Mouse (Mus musculus) Patski (cell line): ENCODE data around the gene Gripap1. TPM values are rescaled to one million over a fixed set of nuclear protein-coding genes. Genes with fewer than 3 reads are reported as not detected.
A peak's percentile ranks its signal among the peaks of the same experiment; 100 is the strongest.

Experiments used
- ATAC-seq: fragments of 100-300 bp; one replicate; pipeline ENCODE4 v1.8.0; 2021
- CTCF ChIA-PET: fragments of 350-600 bp; sonication (Branson Sonifier 250); formaldehyde crosslinking; loops from one replicate; lab custom pipeline; 2022; ENCODE audit warnings: inconsistent platforms; lab: Charles Lee
- POLR2A ChIA-PET: fragments of 350-600 bp; sonication (Branson Sonifier 250); formaldehyde crosslinking; loops from one replicate; lab custom pipeline; 2022; ENCODE audit warnings: antibody characterized with exemption, inconsistent platforms; lab: Charles Lee
- DNase-seq: peaks from one replicate; pipeline ENCODE4 v3.0.0-alpha.2; 2011; ENCODE audit warnings: low read depth, low spot score
- H3K27me3 ChIP-seq: fragments of 371-371 bp; one replicate; pipeline ENCODE4 v1.5.1; 2021
- CTCF ChIP-seq: fragments of 100-300 bp; IDR thresholded peaks from one replicate; pipeline ENCODE4 v1.5.1; 2021
- in situ Hi-C: fragments of 300-500 bp; cut with MboI; formaldehyde crosslinking; loops from 3 replicates; pipeline ENCODE4 v1.11.1; 2018; ENCODE audit warnings: low pct_unique_long_range_greater_than_20kb, mixed read lengths
- polyA plus RNA-seq: library from polyadenylated mRNA; unstranded; gene quantifications from one replicate; pipeline ENCODE4 v1.2.3, GENCODE M21; 2021

The Gripap1 gene
- polyA plus RNA-seq, 1 experiment from 2014 or later: 63.2 TPM

DNA sequence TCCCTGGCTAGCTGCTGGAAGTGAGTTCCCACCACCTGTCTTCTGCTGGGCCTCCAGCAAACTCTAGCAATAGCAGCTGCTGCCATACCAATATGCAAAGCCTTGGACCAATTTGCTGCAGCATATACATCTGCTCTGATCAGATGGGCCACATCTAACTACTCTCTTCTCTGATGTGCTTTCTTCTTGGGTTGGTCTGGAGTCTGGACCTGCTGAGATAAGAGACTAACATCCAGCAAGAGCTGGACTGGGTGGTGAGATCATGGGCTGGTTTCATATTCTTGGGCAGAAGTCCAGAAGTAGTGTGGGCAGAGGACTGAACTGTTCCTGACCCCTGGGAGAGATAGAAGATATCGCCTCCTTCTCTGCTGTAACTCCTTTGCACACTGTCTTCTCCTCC, 47.6 kb downstream of the Gripap1 start:
- CTCF ChIA-PET: no interaction called here
- POLR2A ChIA-PET: no interaction called here
- H3K27me3 ChIP-seq: no peaks in the 10 kb centered on the region
- DNase-seq (no peak), ATAC-seq (no peak)
- no peak for TF ChIP-seq CTCF
- in situ Hi-C loops: no loop called here

DNA sequence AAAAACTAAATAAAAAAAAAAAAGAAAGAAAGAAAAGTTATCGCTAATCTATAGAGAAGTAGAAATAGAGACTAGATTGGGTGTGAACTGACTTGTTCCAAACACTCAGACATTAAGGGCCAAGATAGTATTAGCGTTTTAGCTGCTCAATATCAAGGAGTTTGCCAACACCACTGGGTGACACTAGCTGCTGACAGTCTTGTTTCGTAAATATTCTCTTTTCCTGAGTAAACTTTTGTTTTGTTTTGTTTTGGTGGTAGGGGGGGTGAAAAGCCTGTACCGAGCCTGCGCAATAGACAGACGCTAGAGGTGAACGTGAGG, 51.2 kb downstream of the Gripap1 start:
- ChIA-PET CTCF (no interaction called here), POLR2A (no interaction called here)
- TF ChIP-seq CTCF: no peak
- in situ Hi-C loops: no loop called here
- ATAC-seq: no peak
- H3K27me3 ChIP-seq: no peaks in the 10 kb centered on the region
- DNase-seq: no peak

DNA sequence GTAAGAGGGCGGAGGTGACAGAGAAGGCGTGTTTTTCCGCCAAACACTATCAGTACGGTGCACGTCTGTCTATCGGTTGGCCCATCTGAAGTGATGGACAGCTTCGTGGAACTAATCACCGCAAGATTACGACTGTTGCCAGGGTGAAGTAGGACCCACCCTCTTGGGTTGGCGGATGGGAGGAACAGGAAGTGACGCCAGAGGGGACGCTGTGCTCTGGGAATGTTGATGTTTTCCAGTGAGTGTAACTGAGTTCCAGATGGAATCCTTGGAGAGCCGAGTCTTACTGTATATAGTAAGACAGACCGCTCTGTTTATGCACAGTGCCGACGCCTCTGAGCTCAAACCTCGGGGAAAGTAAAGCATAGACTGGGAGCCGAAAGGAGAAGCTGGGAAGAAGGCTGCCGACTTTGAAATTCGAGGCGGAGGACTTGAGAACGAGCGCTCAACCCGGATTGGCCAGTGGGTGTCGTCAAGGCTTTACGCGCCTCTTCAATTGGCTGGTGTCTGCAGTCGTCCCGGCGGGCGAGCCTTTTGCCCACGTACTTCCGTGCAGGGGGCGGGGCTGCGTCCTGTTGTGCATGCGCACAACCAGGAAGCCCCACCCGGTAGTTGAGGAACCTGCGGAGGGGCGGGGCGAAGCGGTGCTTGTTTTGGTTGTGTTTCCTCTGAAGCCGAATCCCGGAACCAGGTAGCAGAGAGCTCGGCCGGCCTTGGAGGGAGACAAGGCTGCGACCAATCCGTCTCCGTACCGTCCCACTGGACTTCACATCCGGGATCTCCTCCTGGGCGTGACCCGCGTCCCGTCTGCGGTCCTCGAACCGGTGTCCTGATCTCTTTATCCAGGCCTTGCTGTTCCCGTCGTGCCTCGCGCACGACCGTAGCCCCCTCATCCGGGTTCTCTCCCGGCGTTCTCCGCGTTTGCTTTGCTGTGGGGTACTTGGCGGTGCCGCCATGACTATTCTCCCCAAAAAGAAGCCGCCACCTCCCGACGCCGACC, 51.9 kb downstream of the Gripap1 start, which contains the start of gene Otud5:
Gene Otud5, plus strand, starts transcription at position 202 of the 1,000 bp plus-strand sequence.
- ATAC-seq (peak; percentile 88), DNase-seq (peak; percentile 70)
- H3K27me3 ChIP-seq: no peaks in the 10 kb centered on the region
- in situ Hi-C loops: no loop called here
- POLR2A ChIA-PET: no interaction called here
- CTCF ChIA-PET: no interaction called here
- no peak for TF ChIP-seq CTCF

DNA sequence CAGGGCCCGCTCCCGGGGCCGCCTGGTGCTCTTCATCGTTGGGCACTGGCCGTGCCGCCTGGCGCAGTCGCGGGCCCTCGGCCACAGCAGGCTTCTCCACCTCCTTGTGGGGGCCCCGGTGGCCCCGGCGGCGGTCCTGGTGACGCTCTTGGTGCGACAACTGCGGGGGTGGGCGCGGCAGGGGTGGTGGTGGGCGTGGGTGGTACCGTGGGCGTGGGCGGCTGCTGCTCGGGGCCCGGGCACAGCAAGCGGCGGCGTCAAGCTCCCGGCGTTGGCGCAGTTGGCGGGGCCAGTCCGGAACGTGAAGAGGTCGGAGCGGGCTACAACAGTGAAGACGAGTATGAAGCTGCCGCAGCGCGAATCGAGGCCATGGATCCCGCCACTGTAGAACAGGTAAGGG, 52.8 kb downstream of the Gripap1 start:
- peak; percentile 12 for ATAC-seq
- DNase-seq: no peak
- in situ Hi-C loops: no loop called here
- CTCF ChIA-PET: no interaction called here
- no peak for TF ChIP-seq CTCF
- POLR2A ChIA-PET: no interaction called here
- H3K27me3 ChIP-seq: no peaks in the 10 kb centered on the region

DNA sequence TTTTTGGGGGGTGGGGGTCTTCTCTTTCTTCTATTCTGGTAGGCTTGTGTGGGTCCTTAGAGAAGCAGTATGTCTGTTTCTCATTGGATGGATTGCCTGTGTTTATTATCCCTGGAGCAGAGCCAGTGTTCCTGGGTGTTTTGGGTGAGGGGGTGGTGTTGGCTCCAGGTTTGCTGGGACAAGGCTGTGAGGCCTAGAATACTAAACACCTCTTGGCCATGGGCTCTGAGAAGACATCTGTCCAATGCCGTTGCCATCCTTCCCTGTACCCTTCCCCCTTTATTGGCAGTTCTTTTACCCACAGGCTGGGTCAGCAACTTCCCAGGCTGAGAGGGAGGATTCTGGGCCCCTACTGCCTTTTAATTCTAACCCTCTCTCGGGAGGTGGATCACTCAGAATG, 58.3 kb downstream of the Gripap1 start:
- ChIA-PET CTCF (no interaction called here), POLR2A (no interaction called here)
- no peak for TF ChIP-seq CTCF
- in situ Hi-C loops: no loop called here
- H3K27me3 ChIP-seq: no peaks in the 10 kb centered on the region
- DNase-seq (no peak), ATAC-seq (no peak)

DNA sequence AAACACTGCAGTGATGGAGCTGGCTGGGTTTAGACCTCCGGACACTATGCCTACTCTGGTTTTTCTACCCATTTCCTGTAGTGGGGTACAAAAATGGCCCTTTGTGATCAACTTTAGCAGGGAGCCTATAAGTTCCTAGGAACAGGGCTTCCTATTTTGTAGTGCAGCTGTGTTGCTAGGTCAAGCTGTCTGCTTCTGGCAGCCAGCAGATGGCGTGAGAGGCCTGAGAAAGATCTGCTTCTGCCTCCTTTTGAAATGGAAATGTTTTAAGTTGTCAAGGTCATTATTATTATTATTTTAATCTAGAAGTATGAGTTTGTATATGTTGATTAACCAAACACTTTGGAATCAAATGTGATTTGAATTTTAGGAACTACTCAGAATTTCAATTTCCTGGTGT, 65.0 kb downstream of the Gripap1 start:
- ATAC-seq (no peak), DNase-seq (no peak)
- no peaks in the 10 kb centered on the region for H3K27me3 ChIP-seq
- ChIA-PET CTCF (no interaction called here), POLR2A (no interaction called here)
- in situ Hi-C loops: no loop called here
- peak; percentile 81 for TF ChIP-seq CTCF

GRCm38 (mm10) chrX:7859191-7859753, 69.7 kb downstream of the Gripap1 start:
- ATAC-seq: no peak

GRCm38 (mm10) chrX:7863181-7863580, 73.6 kb downstream of the Gripap1 start:
- ATAC-seq: no peak
- no peak for DNase-seq
- ChIA-PET CTCF (no interaction called here), POLR2A (no interaction called here)
- in situ Hi-C loops: no loop called here
- TF ChIP-seq CTCF: no peak
- peaks cover 9% of the 10 kb centered on the region for H3K27me3 ChIP-seq

More at GRCm38 (mm10) chrX:7859191-7859753, 69.7 kb downstream of the Gripap1 start:
- in situ Hi-C loops: no loop called here
- TF ChIP-seq CTCF: no peak
- peaks cover 9% of the 10 kb centered on the region for H3K27me3 ChIP-seq
- ChIA-PET CTCF (interaction anchor here (0.8 to 1.1 kb wide), 2 partner anchors 9 to 12 kb away, joined by 3 read pairs; no protein-coding TSS in a partner anchor), POLR2A (no interaction called here)
- no peak for DNase-seq

GRCm38 (mm10) chrX:7864551-7864950, 75.0 kb downstream of the Gripap1 start:
- ChIA-PET POLR2A (no interaction called here), CTCF (no interaction called here)
- ATAC-seq (no peak), DNase-seq (no peak)
- H3K27me3 ChIP-seq: peaks cover 9% of the 10 kb centered on the region
- no peak for TF ChIP-seq CTCF
- in situ Hi-C loops: no loop called here

DNA sequence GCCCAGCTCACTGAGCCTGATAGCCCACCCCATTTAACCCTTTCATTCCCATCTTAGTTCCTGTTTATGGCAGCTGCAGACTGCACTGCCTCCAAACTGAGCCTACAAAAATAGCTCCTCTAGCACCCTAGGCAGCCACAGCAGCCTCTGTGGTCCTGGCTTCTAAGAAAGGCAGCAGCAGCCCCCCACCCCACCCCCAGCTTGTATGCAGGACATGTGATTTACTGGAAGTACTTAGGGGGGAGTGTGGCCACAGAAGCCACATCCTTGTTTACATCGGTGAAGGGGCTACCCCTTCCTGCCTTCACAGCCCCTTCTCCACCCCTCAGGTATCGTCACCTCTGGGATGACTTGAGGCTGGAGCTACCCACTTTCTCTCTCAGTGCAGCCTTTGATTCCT, 75.8 kb downstream of the Gripap1 start:
- CTCF ChIA-PET: no interaction called here
- TF ChIP-seq CTCF: no peak
- in situ Hi-C loops: no loop called here
- ATAC-seq (peak; percentile 26), DNase-seq (no peak)
- POLR2A ChIA-PET: no interaction called here
- H3K27me3 ChIP-seq: peaks cover 14% of the 10 kb centered on the region

- POLR2A ChIA-PET: no interaction called here
- CTCF ChIA-PET: no interaction called here
- no peak for ATAC-seq
- DNase-seq: no peak
- in situ Hi-C loops: no loop called here
- H3K27me3 ChIP-seq: peaks cover 16% of the 10 kb centered on the region
- TF ChIP-seq CTCF: no peak
Measured at GRCm38 (mm10) chrX:7865786-7866185, 76.2 kb downstream of the Gripap1 start.
